Mouse (Mus musculus) spleen, adult 18-20 months (tissue): ENCODE results near the gene Anpep.

ENCODE experiments used
- DNase-seq, 2 experiments: peaks; one replicate each; pipeline ENCODE4 v3.0.0; 2022; ENCODE audit warnings: mixed read lengths in 2 of 2

Anpep gene

DNA sequence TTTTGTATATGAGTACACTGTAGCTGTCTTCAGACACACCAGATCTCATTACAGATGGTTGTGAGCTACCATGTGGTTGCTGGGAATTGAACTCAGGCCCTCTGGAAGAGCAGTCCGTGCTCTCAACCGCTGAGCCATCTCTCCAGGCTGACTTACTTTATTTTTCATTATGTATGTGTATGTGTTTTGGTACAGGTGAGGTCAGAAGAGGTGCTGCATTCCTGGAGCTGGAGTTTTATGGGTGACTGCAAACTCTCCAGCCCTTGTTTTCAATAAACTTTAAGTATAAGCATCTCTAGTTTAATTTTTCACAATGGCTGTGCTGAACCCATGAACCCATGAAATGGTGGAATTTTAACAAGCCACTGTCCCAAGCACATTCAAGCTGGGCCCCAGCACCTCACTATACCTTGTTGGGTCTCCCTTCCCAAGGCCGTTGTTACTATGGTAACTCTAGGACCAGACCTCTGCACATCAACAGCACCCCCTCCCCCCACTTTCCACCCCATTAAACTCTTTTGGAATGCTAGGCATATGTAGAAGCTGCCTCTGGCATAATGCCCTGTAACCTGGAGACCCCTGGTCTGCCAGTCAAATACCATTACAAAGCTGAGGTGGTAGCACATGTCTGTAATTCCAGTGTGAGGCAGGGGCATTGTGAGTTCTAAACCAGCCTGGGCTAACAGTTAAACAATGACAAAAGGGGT, 5.6 kb upstream of the Anpep start:
- no peak for DNase-seq

GRCm38 (mm10) chr7:79861794-79862193, 935 bp upstream of the Anpep start:
- DNase-seq, result no peak

- DNase-seq, result no peak
Observed at GRCm38 (mm10) chr7:79858956-79859630, 1.8 kb downstream of the Anpep start.

DNA sequence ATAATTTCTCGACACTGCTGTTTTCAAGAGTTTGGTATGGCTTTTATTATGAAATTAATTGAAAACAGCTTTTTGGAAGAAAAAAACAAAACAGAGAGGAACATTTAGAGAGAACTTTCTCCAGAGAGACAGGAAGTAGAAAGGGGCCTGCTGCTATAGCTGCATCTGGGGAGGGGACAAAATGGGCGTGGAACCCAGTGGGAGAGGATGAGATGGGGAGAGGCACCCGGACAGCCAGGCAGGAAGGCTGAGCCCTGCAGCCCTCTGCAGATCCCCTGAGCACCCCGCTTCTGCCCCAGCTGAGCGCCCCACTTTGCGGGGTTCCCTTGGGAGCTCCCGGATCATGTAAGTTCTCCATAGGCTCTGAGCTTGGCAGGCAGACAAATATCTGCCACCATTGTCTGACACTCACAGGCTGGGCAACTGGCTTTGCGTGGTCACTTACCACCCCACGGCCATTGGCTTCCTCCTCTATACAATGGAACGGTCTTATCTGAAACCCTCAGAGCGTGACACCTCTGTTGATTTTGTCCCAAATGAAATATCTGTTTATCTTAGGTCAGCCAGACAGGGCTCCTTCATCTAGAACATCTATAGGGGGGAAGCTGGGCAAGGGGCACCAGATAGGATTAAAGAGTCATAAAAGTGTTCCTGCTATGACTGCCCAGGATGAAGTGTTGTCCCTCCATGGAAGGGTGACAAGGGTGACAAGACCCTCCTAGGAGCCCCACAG, 2.5 kb downstream of the Anpep start:
- no peak for DNase-seq

- no peak for DNase-seq
Observed at GRCm38 (mm10) chr7:79856305-79856704, 4.6 kb downstream of the Anpep start.

DNA sequence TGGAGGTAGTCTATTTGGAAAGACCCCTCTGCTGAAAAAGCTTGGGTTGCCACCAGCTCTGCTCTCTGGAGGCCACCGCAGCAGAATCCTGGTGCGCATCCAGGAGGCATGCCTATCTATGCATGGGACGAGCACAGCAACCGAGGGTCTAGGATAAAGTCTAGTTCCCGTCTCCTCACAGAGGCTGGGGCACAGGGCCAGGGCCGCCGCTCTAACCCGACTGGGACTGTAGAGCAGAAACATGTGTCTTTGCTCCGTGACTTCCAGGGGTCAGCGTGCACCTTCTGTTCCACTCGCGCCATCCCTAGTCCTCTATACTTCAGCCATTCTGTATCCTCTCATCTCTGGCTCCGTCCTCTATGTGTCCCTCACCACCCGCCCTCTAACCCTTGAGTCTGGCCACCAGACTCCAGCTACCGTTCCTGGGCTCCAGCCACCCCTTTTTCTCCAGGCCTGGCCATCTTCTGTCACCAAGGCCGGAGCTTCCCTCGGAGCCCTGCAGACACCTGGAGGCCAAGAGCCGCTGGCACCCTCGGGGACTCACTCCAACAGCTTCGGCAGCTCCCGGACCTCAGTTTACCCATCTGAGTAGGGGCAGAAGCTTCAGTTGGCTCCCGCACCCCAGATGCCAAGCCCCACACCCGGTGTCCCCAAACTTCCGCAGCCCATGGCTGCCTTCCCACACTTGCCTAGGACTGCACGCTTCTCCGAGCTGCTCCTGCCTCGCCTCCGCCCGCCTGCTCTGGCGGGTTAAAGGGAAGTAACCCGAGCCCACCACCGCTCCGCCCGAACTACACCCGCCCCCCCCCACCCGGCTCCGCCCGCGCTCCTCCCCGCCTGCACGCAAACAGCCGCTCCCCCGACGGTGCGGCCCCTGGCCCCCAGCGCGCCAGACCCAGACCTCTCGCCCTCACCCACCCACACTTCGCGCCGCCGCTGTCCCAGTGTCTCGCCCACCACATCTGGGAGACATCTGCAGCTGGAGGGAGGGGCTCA, 13.1 kb downstream of the Anpep start:
- no peak for DNase-seq

GRCm38 (mm10) chr7:79846342-79846741, 14.5 kb downstream of the Anpep start:
- DNase-seq, result no peak

DNA sequence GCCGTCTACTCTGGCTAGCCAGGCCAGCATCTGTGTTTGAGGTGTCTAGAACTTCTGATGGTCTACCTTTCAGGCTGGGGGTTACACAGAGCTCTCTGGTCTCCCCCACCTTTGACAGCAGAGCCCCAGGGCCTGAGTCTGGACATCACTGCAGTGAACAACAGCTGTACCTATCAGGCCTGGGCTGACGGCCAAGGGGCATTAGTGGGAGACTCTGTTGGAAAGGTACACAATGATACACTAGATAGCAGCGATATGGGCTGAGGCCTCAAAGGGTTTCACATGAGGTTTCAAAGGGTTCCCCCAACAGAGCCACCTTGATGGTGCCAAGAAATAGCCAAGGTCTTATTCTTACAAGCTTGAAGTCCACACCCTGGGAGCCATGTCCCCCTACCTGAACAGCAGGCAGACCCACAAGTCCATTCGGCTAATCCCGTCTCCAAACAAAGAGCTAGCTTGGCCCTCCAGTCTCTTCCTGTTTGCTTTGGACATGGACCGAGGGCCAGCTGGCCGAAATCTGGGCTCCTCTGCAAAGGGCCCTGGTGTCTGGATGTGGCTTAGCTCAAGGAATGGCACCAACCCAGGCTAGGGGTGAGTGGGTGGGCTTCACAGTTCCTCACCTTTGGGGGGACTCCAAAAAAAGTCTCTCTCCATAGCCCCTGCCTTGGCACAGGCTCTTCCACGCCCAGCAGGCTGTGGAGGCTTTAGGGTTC, 16.6 kb downstream of the Anpep start:
- no peak for DNase-seq

- no peak for DNase-seq
Observed at GRCm38 (mm10) chr7:79842163-79842562, 18.7 kb downstream of the Anpep start.

DNA sequence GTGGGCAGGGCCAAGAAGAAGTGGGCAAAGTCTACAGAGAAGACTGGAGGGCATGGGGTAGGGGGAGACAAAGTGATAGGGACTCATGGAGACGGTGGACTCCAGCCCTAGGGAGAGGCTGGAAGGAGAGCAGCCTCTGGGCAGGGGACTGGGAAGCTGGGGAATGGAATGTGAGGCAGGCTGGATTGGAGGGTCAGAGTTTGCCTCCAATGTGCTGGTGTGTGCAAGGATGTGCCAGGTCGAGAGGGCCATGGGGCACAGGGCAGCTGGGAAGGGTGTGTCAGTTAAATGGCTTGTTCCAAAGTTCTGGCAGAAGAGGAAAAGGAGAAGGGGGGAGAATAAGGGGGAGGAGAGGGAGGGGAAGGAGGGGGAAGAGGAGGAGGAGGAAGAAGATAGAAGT, 23.6 kb downstream of the Anpep start:
- no peak for DNase-seq

DNA sequence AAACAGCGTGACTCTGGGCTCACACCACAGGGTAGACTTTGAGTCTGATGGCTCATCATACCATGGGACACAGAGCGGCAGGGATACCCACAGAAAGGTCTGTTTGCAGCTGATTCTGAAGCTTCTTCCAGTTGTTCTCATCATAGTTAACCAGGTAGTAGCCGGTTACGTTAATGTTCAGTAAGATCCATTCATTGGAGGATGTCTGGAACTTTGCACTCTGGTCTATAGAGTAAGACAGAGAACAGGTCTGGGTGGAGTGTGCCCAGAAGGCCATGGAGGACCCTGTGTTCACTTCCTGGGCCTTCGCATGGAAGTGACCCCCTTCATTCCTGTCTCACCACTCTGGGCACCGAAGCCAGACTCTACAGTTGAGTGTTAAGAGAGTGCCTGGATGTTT, 25.7 kb downstream of the Anpep start:
- DNase-seq, result no peak

- no peak for DNase-seq
Observed at GRCm38 (mm10) chr7:79832980-79833379, 27.9 kb downstream of the Anpep start.

- DNase-seq, result no peak
Observed at GRCm38 (mm10) chr7:79831585-79831984, 29.3 kb downstream of the Anpep start.

- DNase-seq, result no peak
Observed at GRCm38 (mm10) chr7:79831145-79831544, 29.7 kb downstream of the Anpep start.

GRCm38 (mm10) chr7:79828341-79828740, 32.5 kb downstream of the Anpep start:
- no peak for DNase-seq

GRCm38 (mm10) chr7:79822092-79822695, 38.7 kb downstream of the Anpep start:
- no peak for DNase-seq

GRCm38 (mm10) chr7:79819996-79820395, 40.9 kb downstream of the Anpep start:
- no peak for DNase-seq

- no peak for DNase-seq
Observed at GRCm38 (mm10) chr7:79819515-79819914, 41.3 kb downstream of the Anpep start.

DNA sequence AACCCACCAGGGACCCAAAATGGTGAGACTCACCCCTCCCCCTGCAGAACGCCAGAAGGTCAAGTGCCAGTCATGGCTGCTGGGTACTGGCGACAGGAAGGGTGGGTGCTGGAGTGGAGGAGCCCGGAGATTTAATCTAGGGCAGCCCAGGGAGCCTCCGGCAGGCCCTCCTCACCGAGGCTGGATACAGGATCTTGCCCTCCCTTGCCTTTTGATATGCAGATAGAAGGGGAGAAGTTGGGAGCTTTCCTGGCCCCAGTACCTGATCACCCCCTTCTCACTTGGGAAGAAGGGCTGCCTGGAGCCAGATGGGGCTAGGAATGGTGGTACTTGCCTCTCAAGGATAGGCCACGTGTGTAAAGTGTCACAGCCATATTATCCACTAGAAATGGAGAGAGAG, 42.5 kb downstream of the Anpep start:
- DNase-seq, result no peak

DNA sequence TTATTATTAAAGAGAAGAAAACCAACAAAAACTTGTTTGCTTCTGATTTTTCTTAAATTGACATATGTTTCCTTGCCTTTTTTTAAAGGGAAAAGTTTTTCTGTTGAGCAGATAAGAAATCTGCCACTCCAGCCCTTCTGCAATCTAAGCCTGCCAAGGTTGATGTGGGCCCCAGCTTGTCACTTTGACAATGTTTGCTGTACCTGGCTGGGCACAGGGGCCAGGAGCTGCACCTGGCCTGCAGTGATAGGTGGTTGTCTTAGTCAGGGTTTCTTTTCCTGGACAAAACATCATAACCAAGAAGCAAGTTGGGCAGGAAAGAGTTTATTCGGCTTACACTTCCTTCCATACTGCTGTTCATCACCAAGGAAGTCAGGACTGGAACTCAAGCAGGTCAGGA, 47.5 kb downstream of the Anpep start:
- no peak for DNase-seq
